Mouse (Mus musculus): Measurements from ENCODE around the gene Gif. TPM values are rescaled to one million over a fixed set of nuclear protein-coding genes. Genes with fewer than 3 reads are reported as not detected.

Gif gene
- polyA plus RNA-seq (2015; fragmentation: Nextera tagmentation; extraction: Ambion mirVana): not detected in 2 replicates

- WGBS: 82% methylated on average over 2 of the region's 2 CpGs
- Histone ChIP-seq H3K4me3 (replicated peaks) (no peak within 1 kb of the TSS), H3K9me3 (replicated peaks) (no peaks in the 10 kb centered on the region), H3K27me3 (no peaks in the 10 kb centered on the region), H3K9ac (no peak within 1 kb of the TSS), H3K4me2 (no peak within 1 kb of the TSS), H3K27ac (no peak within 1 kb of the TSS), H3K4me1 (no peaks in the 10 kb centered on the region), H3K36me3 (no peaks in the 10 kb centered on the region)
- no peak for ATAC-seq (replicated peaks; ENCODE audit: low FRiP score)
These were observed at the start of gene Gif for GRCm38 (mm10) chr19:11747298-11747697. Gene Gif (plus strand): TSS chr19:11747554.

- 91% methylated on average over 6 of the region's 6 CpGs for WGBS
- no peaks in the 10 kb centered on the region for H3K4me1 ChIP-seq
- H3K4me2 ChIP-seq: no peak overlapping the region
- no peaks in the 10 kb centered on the region for H3K9me3 ChIP-seq (replicated peaks)
- no peaks in the 10 kb centered on the region for H3K27me3 ChIP-seq
- no peaks in the 10 kb centered on the region for H3K36me3 ChIP-seq
- H3K9ac ChIP-seq: no peak overlapping the region
- no peak for ATAC-seq (replicated peaks; ENCODE audit: low FRiP score)
- H3K4me3 ChIP-seq (replicated peaks): no peak overlapping the region
- no peak overlapping the region for H3K27ac ChIP-seq
These were observed 49.0 kb upstream of the Gif start for GRCm38 (mm10) chr19:11698342-11698741.

DNA sequence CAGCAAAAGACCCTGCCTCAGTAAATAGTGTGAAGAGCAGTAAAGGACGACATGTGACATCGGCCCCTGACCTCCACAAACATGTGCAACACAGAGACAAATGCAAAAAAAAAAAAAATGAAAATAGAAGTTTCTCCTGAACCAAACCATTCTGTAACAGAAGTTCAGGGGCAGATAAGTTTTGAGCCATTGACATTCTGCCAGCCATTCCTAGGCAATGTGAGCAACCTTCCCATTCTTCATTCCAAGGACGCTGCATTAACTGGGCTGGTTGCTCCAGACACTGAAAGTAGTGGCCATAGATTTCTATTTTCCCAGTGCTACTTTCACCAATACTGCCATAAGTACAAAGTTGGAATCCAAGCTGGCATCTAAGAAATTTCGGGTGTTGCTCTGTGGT lies 34.9 kb upstream of the Gif start:
- ATAC-seq (replicated peaks; ENCODE audit: low FRiP score): no peak
- 87% methylated on average over 4 of the region's 4 CpGs for WGBS
- Histone ChIP-seq H3K9ac (no peak overlapping the region), H3K4me2 (no peak overlapping the region), H3K9me3 (replicated peaks) (no peaks in the 10 kb centered on the region), H3K27me3 (no peaks in the 10 kb centered on the region), H3K36me3 (no peaks in the 10 kb centered on the region), H3K4me3 (replicated peaks) (no peak overlapping the region), H3K27ac (no peak overlapping the region), H3K4me1 (no peaks in the 10 kb centered on the region)

- H3K9me3 ChIP-seq (replicated peaks): no peaks in the 10 kb centered on the region
- no peak for ATAC-seq (replicated peaks; ENCODE audit: low FRiP score)
- H3K4me3 ChIP-seq (replicated peaks): no peak overlapping the region
- no peaks in the 10 kb centered on the region for H3K4me1 ChIP-seq
- no peaks in the 10 kb centered on the region for H3K36me3 ChIP-seq
- no peaks in the 10 kb centered on the region for H3K27me3 ChIP-seq
- no peak overlapping the region for H3K9ac ChIP-seq
- H3K27ac ChIP-seq: no peak overlapping the region
- H3K4me2 ChIP-seq: no peak overlapping the region
- WGBS: 80% methylated on average over 3 of the region's 3 CpGs
These were observed 27.3 kb upstream of the Gif start for GRCm38 (mm10) chr19:11720071-11720470.

DNA sequence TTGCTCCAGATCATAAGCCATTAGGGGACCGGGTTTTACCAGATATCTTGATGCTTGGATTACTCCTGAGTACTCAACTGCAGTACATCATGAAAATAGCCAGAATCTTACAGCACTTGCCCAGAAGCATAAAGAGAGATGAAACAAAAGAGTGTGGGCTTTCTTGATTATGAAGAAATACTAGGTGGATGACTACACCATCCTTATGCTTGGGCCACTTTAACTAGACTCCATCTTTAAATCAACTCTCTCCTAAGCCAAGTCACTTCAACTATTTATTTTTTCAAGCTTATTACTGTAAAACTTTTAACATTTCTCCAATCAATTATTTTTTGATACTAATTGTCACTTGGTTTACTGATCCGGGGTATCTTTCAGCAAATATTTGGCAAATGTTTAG lies 23.5 kb upstream of the Gif start:
- WGBS: 91% methylated on average over 2 of the region's 2 CpGs
- Histone ChIP-seq H3K4me1 (no peaks in the 10 kb centered on the region), H3K9me3 (replicated peaks) (no peaks in the 10 kb centered on the region), H3K9ac (no peak overlapping the region), H3K36me3 (no peaks in the 10 kb centered on the region), H3K27ac (no peak overlapping the region), H3K4me2 (no peak overlapping the region), H3K4me3 (replicated peaks) (no peak overlapping the region), H3K27me3 (no peaks in the 10 kb centered on the region)
- ATAC-seq (replicated peaks; ENCODE audit: low FRiP score): no peak

GRCm38 (mm10) chr19:11724275-11724674 lies 23.1 kb upstream of the Gif start:
- ATAC-seq (replicated peaks; ENCODE audit: low FRiP score): no peak

DNA sequence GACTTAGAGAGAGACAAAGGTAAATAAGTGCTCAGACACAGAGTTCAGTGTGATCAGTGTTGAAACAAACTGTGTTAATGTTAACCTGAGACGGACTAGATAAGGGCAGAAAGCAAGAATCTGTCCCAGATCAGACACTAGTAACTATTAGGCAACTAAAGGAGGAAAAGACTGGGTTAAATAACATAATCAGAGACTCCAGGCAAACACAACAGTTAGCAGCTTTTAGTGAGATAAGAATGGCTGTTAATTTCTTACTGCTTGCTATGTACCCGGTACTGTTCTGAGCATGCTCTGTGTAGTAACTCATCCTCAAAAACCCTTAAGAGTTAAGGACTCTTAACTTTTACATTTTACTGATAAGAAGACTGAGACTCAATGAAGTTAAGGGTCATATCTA lies 21.4 kb upstream of the Gif start:
- Histone ChIP-seq H3K27ac (no peak overlapping the region), H3K36me3 (no peaks in the 10 kb centered on the region), H3K9ac (no peak overlapping the region), H3K4me1 (no peaks in the 10 kb centered on the region), H3K27me3 (no peaks in the 10 kb centered on the region), H3K4me2 (no peak overlapping the region), H3K9me3 (replicated peaks) (no peaks in the 10 kb centered on the region), H3K4me3 (replicated peaks) (no peak overlapping the region)
- 84% methylated on average over 2 of the region's 2 CpGs for WGBS
- ATAC-seq (replicated peaks; ENCODE audit: low FRiP score): no peak

More at GRCm38 (mm10) chr19:11724275-11724674, 23.1 kb upstream of the Gif start:
- Histone ChIP-seq H3K4me3 (replicated peaks) (no peak overlapping the region), H3K4me1 (no peaks in the 10 kb centered on the region), H3K4me2 (no peak overlapping the region), H3K36me3 (no peaks in the 10 kb centered on the region), H3K27me3 (no peaks in the 10 kb centered on the region), H3K9ac (no peak overlapping the region), H3K27ac (no peak overlapping the region), H3K9me3 (replicated peaks) (no peaks in the 10 kb centered on the region)
- WGBS: 86% methylated on average over 6 of the region's 6 CpGs

GRCm38 (mm10) chr19:11727304-11727703 lies 20.1 kb upstream of the Gif start:
- 91% methylated on average over 5 of the region's 5 CpGs for WGBS
- no peak overlapping the region for H3K4me2 ChIP-seq
- no peaks in the 10 kb centered on the region for H3K4me1 ChIP-seq
- ATAC-seq (replicated peaks; ENCODE audit: low FRiP score): no peak
- no peak overlapping the region for H3K27ac ChIP-seq
- no peaks in the 10 kb centered on the region for H3K9me3 ChIP-seq (replicated peaks)
- H3K27me3 ChIP-seq: no peaks in the 10 kb centered on the region
- no peak overlapping the region for H3K4me3 ChIP-seq (replicated peaks)
- no peaks in the 10 kb centered on the region for H3K36me3 ChIP-seq
- no peak overlapping the region for H3K9ac ChIP-seq

DNA sequence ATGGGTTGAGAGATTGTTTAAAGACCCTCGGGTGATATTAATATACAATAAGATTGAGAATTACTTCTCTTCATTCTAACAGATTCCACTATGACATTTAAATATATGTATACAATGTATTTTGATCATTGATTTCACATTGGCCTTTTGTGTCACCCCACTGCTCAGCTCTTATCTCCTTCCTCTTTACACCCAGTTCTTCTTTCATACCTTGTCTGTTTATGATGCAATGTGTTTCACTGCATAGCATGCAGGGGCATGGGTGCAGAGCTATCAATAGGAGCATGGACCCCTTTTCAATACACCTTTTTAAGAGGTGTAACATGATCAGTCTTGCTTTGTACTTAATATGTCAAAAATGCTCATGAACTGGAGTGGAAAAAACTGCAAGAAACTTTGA lies 17.1 kb upstream of the Gif start:
- 73% methylated on average over 1 of the region's 1 CpGs for WGBS
- Histone ChIP-seq H3K36me3 (no peaks in the 10 kb centered on the region), H3K9ac (no peak overlapping the region), H3K4me2 (no peak overlapping the region), H3K4me1 (no peaks in the 10 kb centered on the region), H3K27me3 (no peaks in the 10 kb centered on the region), H3K4me3 (replicated peaks) (no peak overlapping the region), H3K9me3 (replicated peaks) (no peaks in the 10 kb centered on the region), H3K27ac (no peak overlapping the region)
- no peak for ATAC-seq (replicated peaks; ENCODE audit: low FRiP score)

- no peak overlapping the region for H3K27ac ChIP-seq
- 52% methylated on average over 1 of the region's 1 CpGs for WGBS
- no peak overlapping the region for H3K9ac ChIP-seq
- no peaks in the 10 kb centered on the region for H3K9me3 ChIP-seq (replicated peaks)
- H3K4me1 ChIP-seq: no peaks in the 10 kb centered on the region
- no peaks in the 10 kb centered on the region for H3K36me3 ChIP-seq
- no peak overlapping the region for H3K4me2 ChIP-seq
- no peaks in the 10 kb centered on the region for H3K27me3 ChIP-seq
- no peak for ATAC-seq (replicated peaks; ENCODE audit: low FRiP score)
- no peak overlapping the region for H3K4me3 ChIP-seq (replicated peaks)
These were observed 10.9 kb upstream of the Gif start for GRCm38 (mm10) chr19:11736455-11736854.

DNA sequence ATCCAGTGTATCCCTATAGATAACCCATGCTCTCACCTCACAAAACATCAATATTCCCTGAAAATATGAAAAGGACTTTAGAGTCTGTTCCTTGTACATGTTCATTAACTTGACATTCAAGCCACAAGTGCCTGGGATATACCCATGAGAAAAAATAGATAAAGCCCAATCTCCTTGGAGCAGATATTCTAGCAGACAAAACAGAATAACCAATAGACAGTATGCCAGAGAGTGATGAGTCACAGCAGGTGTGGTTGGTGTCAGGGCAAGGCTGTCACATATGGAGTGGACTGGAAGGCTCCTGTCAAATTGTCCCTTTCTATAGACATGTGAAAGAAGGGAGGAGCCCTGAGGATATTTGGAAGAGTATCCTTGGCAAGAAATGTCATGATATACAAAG lies 1.7 kb upstream of the Gif start:
- Histone ChIP-seq H3K27ac (no peak overlapping the region), H3K4me1 (no peaks in the 10 kb centered on the region), H3K4me3 (replicated peaks) (no peak overlapping the region), H3K36me3 (no peaks in the 10 kb centered on the region), H3K9ac (no peak overlapping the region), H3K27me3 (no peaks in the 10 kb centered on the region), H3K9me3 (replicated peaks) (no peaks in the 10 kb centered on the region), H3K4me2 (no peak overlapping the region)
- ATAC-seq (replicated peaks; ENCODE audit: low FRiP score): no peak

DNA sequence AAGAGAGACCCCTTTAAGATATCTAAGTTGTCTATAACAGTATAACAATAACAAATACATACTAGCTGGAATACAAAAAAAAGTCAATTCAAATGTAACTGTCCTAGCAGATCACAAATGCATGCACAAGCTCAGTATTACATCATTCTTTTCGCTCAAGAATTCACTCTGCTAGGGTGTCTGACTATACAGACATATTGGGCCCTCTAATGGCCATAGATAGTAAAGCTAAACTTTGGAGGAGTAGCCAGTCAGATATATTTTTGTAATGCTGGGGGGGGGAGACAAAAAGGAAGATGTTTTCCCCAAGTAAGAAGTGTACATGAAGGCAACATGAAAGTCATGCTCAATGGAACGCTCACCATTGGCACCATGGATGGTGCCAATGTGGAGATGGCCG lies 17.7 kb downstream of the Gif start:
- H3K9ac ChIP-seq: no peak overlapping the region
- ATAC-seq (replicated peaks; ENCODE audit: low FRiP score): no peak
- WGBS: 82% methylated on average over 3 of the region's 3 CpGs

DNA sequence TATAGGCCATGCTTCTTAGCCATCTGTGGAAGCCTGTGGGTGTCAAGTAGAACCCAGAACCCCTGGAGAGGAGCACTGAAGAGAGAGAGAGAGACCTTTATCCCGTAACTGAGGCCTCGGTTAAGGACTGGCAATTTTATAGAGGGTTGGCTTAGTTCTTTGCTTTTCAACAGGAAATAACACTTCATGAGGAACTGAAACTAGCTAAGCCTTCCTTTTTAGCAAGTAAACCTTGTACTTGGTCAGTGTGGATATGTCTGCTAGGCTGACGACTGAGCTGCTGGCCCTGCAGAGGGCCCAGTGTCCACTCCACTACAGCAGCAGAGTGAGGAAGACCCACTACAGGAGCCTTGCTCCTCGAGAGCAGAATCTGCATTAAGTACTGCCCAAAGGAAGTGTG lies 19.1 kb downstream of the Gif start:
- Histone ChIP-seq H3K4me3 (replicated peaks) (no peak overlapping the region), H3K27me3 (0 out of 2 replicates have a peak, but pooled peaks cover 5% of the 10 kb centered on the region), H3K4me2 (no peak overlapping the region), H3K4me1 (peaks cover 10% of the 10 kb centered on the region), H3K9ac (no peak overlapping the region), H3K36me3 (no peaks in the 10 kb centered on the region), H3K27ac (no peak overlapping the region), H3K9me3 (replicated peaks) (no peaks in the 10 kb centered on the region)
- no peak for ATAC-seq (replicated peaks; ENCODE audit: low FRiP score)
- WGBS: 63% methylated on average over 4 of the region's 4 CpGs

More for the DNA sequence above, 17.7 kb downstream of the Gif start:
- Histone ChIP-seq H3K9me3 (replicated peaks) (no peaks in the 10 kb centered on the region), H3K36me3 (no peaks in the 10 kb centered on the region), H3K27me3 (0 out of 2 replicates have a peak, but pooled peaks cover 9% of the 10 kb centered on the region), H3K4me3 (replicated peaks) (no peak overlapping the region), H3K4me1 (0 out of 2 replicates have a peak, but pooled peaks cover 3% of the 10 kb centered on the region), H3K27ac (no peak overlapping the region), H3K4me2 (no peak overlapping the region)
